Mouse (Mus musculus): Measurements from ENCODE around the gene Tmed5. TPM values are rescaled to one million over a fixed set of nuclear protein-coding genes. Genes with fewer than 3 reads are reported as not detected.
"Not testable (repeated sequence)": the region's sequence is repeated elsewhere in the genome, so short reads cannot be mapped to it uniquely, and the experiment has no call there.

Tmed5 gene
- polyA plus RNA-seq, 1 experiment from 2014 or later = 29.1 TPM

DNA sequence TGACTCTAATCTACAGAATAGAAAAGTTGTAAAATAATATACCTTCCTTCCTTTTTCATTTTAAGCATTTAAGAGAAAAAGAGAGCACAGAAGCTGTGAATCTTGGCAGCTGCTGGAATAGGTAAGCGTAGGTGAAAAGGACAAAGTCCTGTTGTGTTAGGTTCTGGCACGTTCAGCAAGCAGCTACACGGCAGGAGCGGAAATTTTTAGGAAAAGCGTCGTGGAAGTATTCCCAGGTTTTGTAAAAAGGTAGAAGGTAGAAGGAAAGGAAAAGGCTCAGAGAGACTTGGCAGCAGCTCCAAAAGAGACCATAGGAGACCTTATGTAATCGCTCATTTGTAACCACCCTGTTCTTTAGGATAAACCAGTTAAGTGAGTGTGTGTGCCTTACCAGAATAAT lies 23.1 kb downstream of the Tmed5 start:
- no peak for ATAC-seq (ENCODE audit: insufficient number of reproducible peaks, insufficient read depth, low FRiP score, low read depth)
- no peak overlapping the region for H3K4me2 ChIP-seq (ENCODE audit: low read length)

GRCm38 (mm10) chr5:108104306-108104705 lies 28.1 kb downstream of the Tmed5 start:
- H3K4me2 ChIP-seq (ENCODE audit: low read length) = no peak overlapping the region
- 91% methylated on average over 5 of the region's 5 CpGs for WGBS
- ATAC-seq (ENCODE audit: insufficient number of reproducible peaks, insufficient read depth, low FRiP score, low read depth) = no peak
- peaks cover 0 to 5% of the 10 kb centered on the region in 2 experiments; a peak in 1 of 4 replicates for H3K4me1 ChIP-seq (ENCODE audit: control insufficient read depth in 2 of 2, insufficient read depth in 2 of 2, low read length in 2 of 2)
- H3K9me3 ChIP-seq (ENCODE audit: control insufficient read depth, low read length) = no peaks in the 10 kb centered on the region
- peaks cover 73% of the 10 kb centered on the region for H3K36me3 ChIP-seq (ENCODE audit: control insufficient read depth, insufficient read depth, low read length)
- H3K9ac ChIP-seq (ENCODE audit: low read length) = no peak overlapping the region
- no peak overlapping the region for H3K4me3 ChIP-seq (ENCODE audit: control insufficient read depth in 1 of 2, insufficient read depth in 1 of 2, low read depth in 1 of 2, low read length in 2 of 2)
- H3K27me3 ChIP-seq (ENCODE audit: control insufficient read depth, insufficient read depth, low read length) = no peaks in the 10 kb centered on the region
- no peak overlapping the region for H3K27ac ChIP-seq (replicated peaks in 1 of 2; ENCODE audit: control insufficient read depth in 1 of 2, insufficient read depth in 1 of 2, low read depth in 2 of 2, low read length in 2 of 2)

More for the DNA sequence above, 23.1 kb downstream of the Tmed5 start:
- Histone ChIP-seq H3K27ac (replicated peaks in 1 of 2; ENCODE audit: control insufficient read depth in 1 of 2, insufficient read depth in 1 of 2, low read depth in 2 of 2, low read length in 2 of 2) (no peak overlapping the region), H3K4me1 (ENCODE audit: control insufficient read depth in 2 of 2, insufficient read depth in 2 of 2, low read length in 2 of 2) (no peaks in the 10 kb centered on the region), H3K36me3 (ENCODE audit: control insufficient read depth, insufficient read depth, low read length) (peaks cover 43% of the 10 kb centered on the region), H3K9me3 (ENCODE audit: control insufficient read depth, low read length) (no peaks in the 10 kb centered on the region), H3K9ac (ENCODE audit: low read length) (no peak overlapping the region), H3K27me3 (ENCODE audit: control insufficient read depth, insufficient read depth, low read length) (no peaks in the 10 kb centered on the region), H3K4me3 (ENCODE audit: control insufficient read depth in 1 of 2, insufficient read depth in 1 of 2, low read depth in 1 of 2, low read length in 2 of 2) (no peak overlapping the region)
- WGBS = 93% methylated on average over 7 of the region's 7 CpGs

GRCm38 (mm10) chr5:108100196-108100595 lies 32.2 kb downstream of the Tmed5 start:
- ATAC-seq (ENCODE audit: insufficient number of reproducible peaks, insufficient read depth, low FRiP score, low read depth) = no peak
- no peak overlapping the region for H3K27ac ChIP-seq (replicated peaks in 1 of 2; ENCODE audit: control insufficient read depth in 1 of 2, insufficient read depth in 1 of 2, low read depth in 2 of 2, low read length in 2 of 2)
- H3K4me1 ChIP-seq (ENCODE audit: control insufficient read depth in 2 of 2, insufficient read depth in 2 of 2, low read length in 2 of 2) = peaks cover 0 to 5% of the 10 kb centered on the region in 2 experiments; a peak in 1 of 4 replicates
- H3K9ac ChIP-seq (ENCODE audit: low read length) = no peak overlapping the region
- H3K27me3 ChIP-seq (ENCODE audit: control insufficient read depth, insufficient read depth, low read length) = no peaks in the 10 kb centered on the region
- H3K4me2 ChIP-seq (ENCODE audit: low read length) = no peak overlapping the region
- H3K9me3 ChIP-seq (ENCODE audit: control insufficient read depth, low read length) = no peaks in the 10 kb centered on the region
- no peak overlapping the region for H3K4me3 ChIP-seq (ENCODE audit: control insufficient read depth in 1 of 2, insufficient read depth in 1 of 2, low read depth in 1 of 2, low read length in 2 of 2)
- peaks cover 78% of the 10 kb centered on the region for H3K36me3 ChIP-seq (ENCODE audit: control insufficient read depth, insufficient read depth, low read length)

DNA sequence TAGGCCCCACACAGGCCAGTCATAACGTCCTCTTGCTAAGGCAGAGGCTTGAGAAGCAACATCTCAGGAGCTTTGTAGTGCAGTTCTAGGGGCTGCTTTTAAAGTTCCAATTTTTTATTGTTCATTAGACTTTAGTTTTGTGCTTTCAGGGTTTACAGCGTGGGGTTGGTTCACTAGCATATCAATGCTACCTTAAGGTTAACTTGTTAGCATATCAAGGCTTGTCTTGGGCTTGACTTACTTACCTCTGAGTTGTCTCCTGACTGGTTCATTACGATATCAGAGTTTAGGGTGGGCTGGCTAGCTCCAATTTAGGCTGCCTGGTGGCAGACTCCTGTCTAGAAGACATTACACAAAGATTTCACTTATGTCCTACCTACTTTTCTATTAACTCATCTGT lies 34.7 kb downstream of the Tmed5 start:
- no peak overlapping the region for H3K4me3 ChIP-seq (ENCODE audit: control insufficient read depth in 1 of 2, insufficient read depth in 1 of 2, low read depth in 1 of 2, low read length in 2 of 2)
- no peak overlapping the region for H3K9ac ChIP-seq (ENCODE audit: low read length)
- no peaks in the 10 kb centered on the region for H3K27me3 ChIP-seq (ENCODE audit: control insufficient read depth, insufficient read depth, low read length)
- no peak overlapping the region for H3K4me2 ChIP-seq (ENCODE audit: low read length)
- 90% methylated on average over 3 of the region's 3 CpGs for WGBS
- no peak overlapping the region for H3K27ac ChIP-seq (replicated peaks in 1 of 2; ENCODE audit: control insufficient read depth in 1 of 2, insufficient read depth in 1 of 2, low read depth in 2 of 2, low read length in 2 of 2)
- no peak for ATAC-seq (ENCODE audit: insufficient number of reproducible peaks, insufficient read depth, low FRiP score, low read depth)
- no peaks in the 10 kb centered on the region for H3K9me3 ChIP-seq (ENCODE audit: control insufficient read depth, low read length)
- H3K4me1 ChIP-seq (ENCODE audit: control insufficient read depth in 2 of 2, insufficient read depth in 2 of 2, low read length in 2 of 2) = peaks cover 0 to 5% of the 10 kb centered on the region in 2 experiments; a peak in 1 of 4 replicates
- H3K36me3 ChIP-seq (ENCODE audit: control insufficient read depth, insufficient read depth, low read length) = peaks cover 75% of the 10 kb centered on the region

GRCm38 (mm10) chr5:108092731-108093130 lies 39.7 kb downstream of the Tmed5 start:
- 94% methylated on average over 8 of the region's 8 CpGs for WGBS
- not testable (repeated sequence) for H3K9ac ChIP-seq (ENCODE audit: low read length); H3K27ac ChIP-seq (replicated peaks in 1 of 2; ENCODE audit: control insufficient read depth in 1 of 2, insufficient read depth in 1 of 2, low read depth in 2 of 2, low read length in 2 of 2); H3K4me3 ChIP-seq (ENCODE audit: control insufficient read depth in 1 of 2, insufficient read depth in 1 of 2, low read depth in 1 of 2, low read length in 2 of 2); H3K27me3 ChIP-seq (ENCODE audit: control insufficient read depth, insufficient read depth, low read length); H3K9me3 ChIP-seq (ENCODE audit: control insufficient read depth, low read length); H3K4me2 ChIP-seq (ENCODE audit: low read length); ATAC-seq (ENCODE audit: insufficient number of reproducible peaks, insufficient read depth, low FRiP score, low read depth); H3K4me1 ChIP-seq (ENCODE audit: control insufficient read depth in 2 of 2, insufficient read depth in 2 of 2, low read length in 2 of 2)
- peaks cover 75% of the 10 kb centered on the region for H3K36me3 ChIP-seq (ENCODE audit: control insufficient read depth, insufficient read depth, low read length)

DNA sequence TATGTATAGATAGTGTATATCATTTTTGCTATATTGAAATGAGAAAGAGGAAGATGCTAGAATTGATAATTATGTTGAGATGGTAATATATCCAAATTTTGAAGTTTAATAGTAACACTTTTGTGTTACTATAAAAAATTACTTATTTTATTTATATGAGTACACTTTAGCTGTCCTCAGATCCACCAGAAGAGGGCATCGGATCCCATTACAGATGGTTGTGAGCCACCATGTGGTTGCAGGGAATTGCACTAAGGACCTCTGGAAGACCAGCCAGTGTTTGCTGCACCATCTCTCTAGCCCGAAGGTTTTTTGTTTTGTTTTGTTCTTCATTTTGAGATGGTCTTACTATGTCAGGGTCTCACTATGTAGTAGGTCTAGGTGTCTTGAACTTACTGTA lies 47.0 kb downstream of the Tmed5 start:
- H3K27ac ChIP-seq (replicated peaks in 1 of 2; ENCODE audit: control insufficient read depth in 1 of 2, insufficient read depth in 1 of 2, low read depth in 2 of 2, low read length in 2 of 2) = no peak overlapping the region
- ATAC-seq (ENCODE audit: insufficient number of reproducible peaks, insufficient read depth, low FRiP score, low read depth) = no peak
- H3K9ac ChIP-seq (ENCODE audit: low read length) = no peak overlapping the region
- 90% methylated on average over 2 of the region's 2 CpGs for WGBS
- H3K36me3 ChIP-seq (ENCODE audit: control insufficient read depth, insufficient read depth, low read length) = peaks cover 76% of the 10 kb centered on the region
- H3K4me2 ChIP-seq (ENCODE audit: low read length) = no peak overlapping the region
- no peak overlapping the region for H3K4me3 ChIP-seq (ENCODE audit: control insufficient read depth in 1 of 2, insufficient read depth in 1 of 2, low read depth in 1 of 2, low read length in 2 of 2)
- H3K27me3 ChIP-seq (ENCODE audit: control insufficient read depth, insufficient read depth, low read length) = no peaks in the 10 kb centered on the region
- no peaks in the 10 kb centered on the region for H3K4me1 ChIP-seq (ENCODE audit: control insufficient read depth in 2 of 2, insufficient read depth in 2 of 2, low read length in 2 of 2)
- H3K9me3 ChIP-seq (ENCODE audit: control insufficient read depth, low read length) = no peaks in the 10 kb centered on the region

- Histone ChIP-seq H3K27me3 (ENCODE audit: control insufficient read depth, insufficient read depth, low read length) (no peaks in the 10 kb centered on the region), H3K4me2 (ENCODE audit: low read length) (no peak overlapping the region), H3K4me1 (ENCODE audit: control insufficient read depth in 2 of 2, insufficient read depth in 2 of 2, low read length in 2 of 2) (0 out of 4 replicates have a peak, but pooled peaks cover 0 to 4% of the 10 kb centered on the region in 2 experiments), H3K36me3 (ENCODE audit: control insufficient read depth, insufficient read depth, low read length) (peaks cover 69% of the 10 kb centered on the region), H3K27ac (replicated peaks in 1 of 2; ENCODE audit: control insufficient read depth in 1 of 2, insufficient read depth in 1 of 2, low read depth in 2 of 2, low read length in 2 of 2) (no peak overlapping the region), H3K9ac (ENCODE audit: low read length) (no peak overlapping the region), H3K9me3 (ENCODE audit: control insufficient read depth, low read length) (no peaks in the 10 kb centered on the region), H3K4me3 (ENCODE audit: control insufficient read depth in 1 of 2, insufficient read depth in 1 of 2, low read depth in 1 of 2, low read length in 2 of 2) (no peak overlapping the region)
- 52% methylated on average over 2 of the region's 2 CpGs for WGBS
- ATAC-seq (ENCODE audit: insufficient number of reproducible peaks, insufficient read depth, low FRiP score, low read depth) = no peak
These were observed 50.0 kb downstream of the Tmed5 start for GRCm38 (mm10) chr5:108082380-108082779.

- Histone ChIP-seq H3K4me1 (ENCODE audit: control insufficient read depth in 2 of 2, insufficient read depth in 2 of 2, low read length in 2 of 2) (0 out of 4 replicates have a peak, but pooled peaks cover 0 to 4% of the 10 kb centered on the region in 2 experiments), H3K27me3 (ENCODE audit: control insufficient read depth, insufficient read depth, low read length) (no peaks in the 10 kb centered on the region), H3K36me3 (ENCODE audit: control insufficient read depth, insufficient read depth, low read length) (peaks cover 45% of the 10 kb centered on the region), H3K4me2 (ENCODE audit: low read length) (no peak overlapping the region), H3K9me3 (ENCODE audit: control insufficient read depth, low read length) (no peaks in the 10 kb centered on the region), H3K9ac (ENCODE audit: low read length) (no peak overlapping the region), H3K4me3 (ENCODE audit: control insufficient read depth in 1 of 2, insufficient read depth in 1 of 2, low read depth in 1 of 2, low read length in 2 of 2) (no peak overlapping the region), H3K27ac (replicated peaks in 1 of 2; ENCODE audit: control insufficient read depth in 1 of 2, insufficient read depth in 1 of 2, low read depth in 2 of 2, low read length in 2 of 2) (no peak overlapping the region)
- no peak for ATAC-seq (ENCODE audit: insufficient number of reproducible peaks, insufficient read depth, low FRiP score, low read depth)
These were observed 52.8 kb downstream of the Tmed5 start for GRCm38 (mm10) chr5:108079603-108080002.

Data from heart, embryonic 14.5 days (tissue).